Mouse (Mus musculus) intestine, embryonic 15.5 days (tissue): ENCODE measurements around the gene Nradd. TPM values are rescaled to one million over a fixed set of nuclear protein-coding genes. Genes with fewer than 3 reads are reported as not detected.

Source experiments
- ATAC-seq: fragments of 200-750 bp; cut with Nextera tagmentation; 2 replicates; pipeline ENCODE4 v1.8.0; 2017; ENCODE audit warnings: moderate TSS enrichment, moderate library complexity
- H3K27ac ChIP-seq: fragments of 300-500 bp; sonication (generic); 2 replicates; pipeline ENCODE4 v1.5.1; 2015; ENCODE audit warnings: mild to moderate bottlenecking, inconsistent platforms
- H3K27me3 ChIP-seq: fragments of 300-500 bp; sonication (generic); replicated peaks from 2 replicates; pipeline ENCODE4 v1.6.1; 2015; ENCODE audit warnings: inconsistent platforms
- H3K36me3 ChIP-seq: fragments of 300-500 bp; sonication (generic); 2 replicates; pipeline ENCODE4 v1.6.1; 2015; ENCODE audit warnings: inconsistent platforms
- H3K4me1 ChIP-seq: fragments of 300-500 bp; sonication (generic); replicated peaks from 2 replicates; pipeline ENCODE4 v1.6.1; 2015; ENCODE audit warnings: inconsistent platforms
- H3K4me2 ChIP-seq: fragments of 300-500 bp; sonication (generic); replicated peaks from 2 replicates; pipeline ENCODE4 v1.6.1; 2015; ENCODE audit warnings: mild to moderate bottlenecking, inconsistent platforms
- H3K4me3 ChIP-seq: fragments of 300-500 bp; sonication (generic); replicated peaks from 2 replicates; pipeline ENCODE4 v1.5.1; 2015; ENCODE audit warnings: inconsistent platforms
- H3K9ac ChIP-seq: fragments of 300-500 bp; sonication (generic); 2 replicates; pipeline ENCODE4 v1.6.1; 2015; ENCODE audit warnings: inconsistent platforms
- H3K9me3 ChIP-seq: fragments of 300-500 bp; sonication (generic); 2 replicates; pipeline ENCODE4 v1.6.1; 2016; ENCODE audit warnings: inconsistent platforms
- WGBS: fragments of 180-500 bp; shearing (Covaris S2); methylation state at CpG from one replicate; pipeline ENCODE4 v1.1.7; 2015; 5-methylcytosine and 5-hydroxymethylcytosine counted together
- polyA plus RNA-seq: library from polyadenylated mRNA; unstranded; fragments of >200 nt; fragmentation: Nextera tagmentation; extraction: Ambion mirVana; gene quantifications from 2 replicates; pipeline ENCODE4 v1.2.1, GENCODE M21; 2015

The Nradd gene
- polyA plus RNA-seq, 1 experiment from 2014 or later: 29.0 TPM

DNA sequence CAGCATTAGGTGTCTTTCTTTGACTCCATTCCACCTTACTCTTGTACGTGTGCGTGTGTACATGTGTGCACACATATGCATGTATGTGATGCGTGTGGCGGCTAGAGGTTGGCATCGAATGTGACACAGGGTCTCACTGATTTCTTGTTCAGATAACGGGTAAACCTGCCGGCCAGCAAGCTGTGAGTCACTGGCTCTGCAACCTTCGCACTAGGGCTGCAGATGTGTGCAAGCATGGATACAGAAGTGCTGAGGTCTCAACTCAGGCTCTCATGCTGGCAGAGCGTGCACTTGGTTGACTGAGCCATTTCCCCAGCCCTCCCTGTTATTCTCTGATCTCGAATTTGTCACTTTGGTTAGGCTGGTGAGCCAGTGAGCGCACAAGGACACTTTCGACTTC lies 35.3 kb upstream of the Nradd start:
- 87% methylated on average over 12 of the region's 12 CpGs for WGBS
- no peak overlapping the region for H3K4me2 ChIP-seq
- H3K4me3 ChIP-seq: no peak overlapping the region
- no peaks in the 10 kb centered on the region for H3K27me3 ChIP-seq
- no peaks in the 10 kb centered on the region for H3K36me3 ChIP-seq
- no peaks in the 10 kb centered on the region for H3K9me3 ChIP-seq
- peaks cover 20% of the 10 kb centered on the region for H3K4me1 ChIP-seq
- ATAC-seq: no peak
- H3K27ac ChIP-seq: no peak overlapping the region
- H3K9ac ChIP-seq: no peak overlapping the region

DNA sequence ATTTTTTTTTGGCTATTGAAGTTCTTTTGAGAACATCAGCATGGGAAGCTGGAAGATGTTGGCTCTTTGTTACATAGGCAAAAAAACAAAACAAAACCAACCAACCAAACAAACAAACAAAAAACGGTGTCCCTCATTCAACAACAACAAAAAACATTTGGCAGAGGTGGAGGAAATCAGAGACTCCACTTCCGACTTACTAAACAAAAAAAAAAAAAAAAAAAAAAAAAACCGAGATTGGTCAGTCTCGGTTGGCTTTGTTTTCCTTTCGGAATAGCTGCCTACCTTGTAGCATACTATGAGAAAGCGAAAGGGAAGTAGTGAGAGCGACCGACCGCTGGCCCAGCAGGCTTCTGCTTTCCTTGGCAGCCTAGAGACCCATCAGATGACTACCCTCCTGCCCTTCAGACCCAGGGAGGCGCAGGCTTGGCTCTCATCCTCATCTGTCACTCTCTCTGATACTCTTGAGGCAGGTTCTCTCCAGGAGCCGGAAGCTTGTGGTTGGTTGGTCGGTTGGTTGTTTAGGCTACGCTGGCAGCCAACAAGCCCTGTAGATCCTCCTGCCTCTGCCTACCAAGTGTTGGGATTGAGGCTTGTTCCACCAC lies 33.3 kb upstream of the Nradd start:
- Histone ChIP-seq H3K9me3 (no peaks in the 10 kb centered on the region), H3K27ac (no peak overlapping the region), H3K4me3 (peak overlapping the region; percentile 75), H3K4me1 (peaks cover 25% of the 10 kb centered on the region), H3K27me3 (peaks cover 10% of the 10 kb centered on the region), H3K4me2 (peak overlapping the region; percentile 73), H3K9ac (no peak overlapping the region), H3K36me3 (no peaks in the 10 kb centered on the region)
- ATAC-seq: no peak
- 69% methylated on average over 13 of the region's 13 CpGs for WGBS

DNA sequence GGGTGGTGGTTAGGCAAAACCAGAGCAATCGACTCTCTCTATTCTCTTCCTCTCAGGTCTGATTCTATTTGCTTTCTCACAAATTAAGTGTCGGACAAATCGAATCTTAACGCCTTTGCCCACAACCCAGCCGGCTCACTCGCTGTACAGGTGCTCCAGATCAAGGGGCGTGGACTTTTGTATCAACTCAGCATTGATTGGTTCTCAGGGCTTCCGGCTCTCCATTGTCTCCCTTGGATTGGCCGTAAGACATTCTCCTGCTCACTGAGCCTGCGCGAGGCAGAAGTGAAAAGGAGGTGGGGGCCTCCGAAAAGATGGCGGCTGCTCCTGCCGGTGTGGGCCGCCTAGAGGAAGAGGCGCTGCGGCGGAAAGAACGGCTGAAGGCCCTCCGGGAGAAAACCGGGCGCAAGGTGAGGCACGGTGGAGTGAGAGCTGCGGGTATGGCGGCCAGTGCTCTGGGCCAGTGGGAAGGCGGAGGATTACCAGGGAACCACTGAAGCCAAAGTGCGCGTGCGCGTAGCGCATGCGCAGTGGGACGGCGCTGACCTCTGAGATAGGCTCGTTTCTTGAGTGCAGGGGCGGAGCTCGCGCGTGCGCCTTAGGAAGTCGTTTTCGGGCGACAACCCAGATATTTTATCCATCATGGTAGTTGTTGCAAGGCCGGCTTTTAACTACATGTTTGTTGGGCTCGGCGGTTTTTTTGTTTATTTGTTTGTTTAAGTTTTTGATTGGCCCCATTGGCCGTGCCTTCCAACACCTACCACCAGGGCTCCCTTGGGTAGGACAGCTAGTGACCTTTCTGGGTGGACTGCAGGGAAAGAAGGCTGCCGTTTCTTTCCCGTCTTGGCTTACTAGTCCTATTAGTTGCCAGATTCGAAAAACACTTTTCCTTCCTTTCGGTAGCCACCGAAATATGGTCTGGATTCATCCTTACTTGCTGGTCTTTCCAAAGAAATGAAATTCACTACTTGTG lies 32.3 kb upstream of the Nradd start, which contains the start of gene Ccdc12:
Gene Ccdc12 (plus strand): TSS at position 255 of the 973 bp plus-strand sequence.
- under 1% methylated on average over 52 of the region's 52 CpGs for WGBS
- H3K9me3 ChIP-seq: no peaks in the 10 kb centered on the region
- peaks cover 21% of the 10 kb centered on the region for H3K4me1 ChIP-seq
- ATAC-seq: peak; percentile 88
- H3K4me2 ChIP-seq: peak within 1 kb of the TSS; percentile 73
- H3K27me3 ChIP-seq: peaks cover 20% of the 10 kb centered on the region
- H3K27ac ChIP-seq: peak within 1 kb of the TSS; percentile 91
- H3K36me3 ChIP-seq: no peaks in the 10 kb centered on the region
- peak within 1 kb of the TSS; percentile 75 for H3K4me3 ChIP-seq
- H3K9ac ChIP-seq: peak within 1 kb of the TSS; percentile 74

DNA sequence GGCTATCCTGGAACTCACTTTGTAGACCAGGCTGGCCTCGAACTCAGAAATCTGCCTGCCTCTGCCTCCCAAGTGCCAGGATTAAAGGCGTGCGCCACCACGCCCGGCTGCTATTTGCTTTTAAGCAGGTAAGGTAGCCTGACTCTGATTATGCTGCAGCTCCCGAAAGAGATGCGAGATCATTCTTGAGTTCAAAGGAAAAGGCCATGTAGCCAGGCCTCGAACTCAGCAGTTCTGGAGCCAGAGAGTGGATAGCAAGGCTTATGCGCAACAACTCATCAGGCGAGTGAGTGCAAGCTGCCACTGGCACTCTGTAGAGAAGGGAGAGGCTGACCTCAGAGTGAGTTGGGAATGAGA lies 31.4 kb upstream of the Nradd start:
- Histone ChIP-seq H3K27ac (peak overlapping the region; percentile 79), H3K9ac (no peak overlapping the region; the same call in none of the 2 replicates)

DNA sequence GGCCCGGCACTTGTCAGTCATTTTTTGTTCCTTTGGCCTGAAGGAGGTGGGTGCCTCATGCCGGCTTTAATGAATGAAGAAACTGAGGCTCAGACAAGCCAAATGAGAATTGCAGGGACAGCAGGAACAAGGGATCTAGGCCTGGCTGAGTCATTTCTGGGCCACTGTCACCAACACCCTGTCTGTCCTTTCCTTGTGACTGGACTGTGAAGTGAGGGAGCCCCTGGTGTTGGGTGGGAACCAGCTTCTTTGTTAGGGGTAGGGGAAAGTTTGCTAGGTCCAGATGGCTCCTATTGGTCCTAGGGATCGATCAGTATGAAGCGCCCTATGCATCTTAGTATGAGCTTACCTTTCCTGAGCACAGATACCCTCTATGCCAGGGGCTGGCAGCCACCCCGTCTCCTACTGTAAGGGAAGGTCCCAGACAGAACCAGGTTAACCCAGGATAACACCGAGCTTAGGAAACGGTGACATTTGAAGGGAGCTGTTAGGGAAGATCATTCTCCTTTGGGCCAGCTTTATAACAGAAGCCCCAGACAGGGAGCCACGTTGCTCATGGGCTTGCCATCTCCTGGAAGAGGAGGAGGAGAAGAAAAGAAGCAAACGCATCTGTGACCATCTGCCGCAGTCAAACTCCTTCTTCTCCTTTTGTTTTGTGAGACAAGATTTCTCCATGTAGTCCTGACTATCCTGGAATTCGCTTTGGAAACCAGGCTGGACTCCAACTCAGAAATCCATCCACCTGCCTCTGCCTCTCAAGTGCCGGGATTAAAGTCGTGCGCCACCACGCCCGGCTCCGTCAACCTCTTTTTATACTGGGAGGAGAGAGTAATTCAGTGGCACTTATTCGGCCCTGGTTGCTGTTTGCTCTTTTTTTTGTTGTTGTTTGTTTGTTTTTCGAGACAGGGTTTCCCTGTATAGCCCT lies 30.7 kb upstream of the Nradd start:
- WGBS: 76% methylated on average over 19 of the region's 19 CpGs
- H3K9me3 ChIP-seq: no peaks in the 10 kb centered on the region
- H3K9ac ChIP-seq: no peak overlapping the region
- no peak for ATAC-seq
- peak overlapping the region; percentile 94 for H3K4me2 ChIP-seq
- H3K4me3 ChIP-seq: 0 out of 2 replicates have a peak overlapping the region, but pooled peaks have one; percentile 66
- H3K36me3 ChIP-seq: no peaks in the 10 kb centered on the region
- H3K4me1 ChIP-seq: peaks cover 21% of the 10 kb centered on the region
- peak overlapping the region; percentile 74; the same call in 1 of the 2 replicates for H3K27ac ChIP-seq
- peaks cover 20% of the 10 kb centered on the region for H3K27me3 ChIP-seq

More for the DNA sequence above, 31.4 kb upstream of the Nradd start:
- no peak for ATAC-seq
- 79% methylated on average over 10 of the region's 10 CpGs for WGBS
- Histone ChIP-seq H3K36me3 (no peaks in the 10 kb centered on the region), H3K27me3 (peaks cover 20% of the 10 kb centered on the region), H3K4me2 (peak overlapping the region; percentile 73), H3K4me3 (peak overlapping the region; percentile 75), H3K4me1 (peaks cover 21% of the 10 kb centered on the region), H3K9me3 (no peaks in the 10 kb centered on the region)

DNA sequence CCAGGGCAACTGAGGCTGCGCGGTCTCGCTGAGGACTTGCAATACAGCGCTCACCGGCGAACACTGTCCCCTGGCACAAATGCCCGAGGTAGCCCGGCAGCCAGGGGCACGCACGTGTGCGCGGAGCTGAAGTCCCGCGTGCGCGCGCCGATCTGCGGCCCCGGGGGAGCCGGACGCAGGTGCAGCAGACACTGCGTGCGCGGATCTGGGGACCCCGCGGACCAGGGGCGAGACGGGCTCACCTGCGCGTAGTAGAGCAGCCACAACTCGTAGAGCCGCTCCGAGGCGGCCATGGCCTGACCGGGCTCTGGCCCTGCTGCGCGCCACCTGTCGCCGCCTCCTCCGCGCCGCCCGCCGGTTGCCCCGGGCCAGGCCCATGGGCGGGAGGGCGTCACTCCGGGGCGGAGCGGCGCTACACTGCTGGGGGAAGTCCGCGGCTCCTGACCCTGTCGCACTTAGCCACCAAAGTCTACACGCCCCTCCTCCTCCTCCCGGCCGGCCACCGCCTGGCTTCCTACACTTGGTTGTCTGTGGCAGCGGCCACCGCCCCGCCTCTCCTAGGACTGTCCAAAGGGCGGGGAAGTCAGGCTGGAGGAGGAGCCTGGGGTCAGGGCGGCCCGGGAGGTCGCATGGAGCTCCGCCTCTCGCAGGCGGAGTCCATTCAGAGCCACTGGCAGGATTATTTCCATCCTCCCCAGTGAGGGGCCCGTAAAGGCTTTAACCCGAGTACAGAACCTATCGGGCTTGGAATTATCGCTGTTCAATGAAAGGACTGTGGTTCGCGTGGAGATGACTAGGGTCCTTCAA lies 29.6 kb upstream of the Nradd start, which contains the start of gene Nbeal2:
Gene Nbeal2 (minus strand): TSS at position 507 of the 807 bp plus-strand sequence.
- peak within 1 kb of the TSS; percentile 94 for H3K4me2 ChIP-seq
- peak within 1 kb of the TSS; percentile 66 for H3K4me3 ChIP-seq
- peaks cover 21% of the 10 kb centered on the region for H3K4me1 ChIP-seq
- ATAC-seq: peak; percentile 89
- no peaks in the 10 kb centered on the region for H3K36me3 ChIP-seq
- no peaks in the 10 kb centered on the region for H3K9me3 ChIP-seq
- peaks cover 20% of the 10 kb centered on the region for H3K27me3 ChIP-seq
- peak within 1 kb of the TSS; percentile 63 for H3K9ac ChIP-seq
- H3K27ac ChIP-seq: peak within 1 kb of the TSS; percentile 74
- WGBS: under 1% methylated on average over 75 of the region's 75 CpGs

DNA sequence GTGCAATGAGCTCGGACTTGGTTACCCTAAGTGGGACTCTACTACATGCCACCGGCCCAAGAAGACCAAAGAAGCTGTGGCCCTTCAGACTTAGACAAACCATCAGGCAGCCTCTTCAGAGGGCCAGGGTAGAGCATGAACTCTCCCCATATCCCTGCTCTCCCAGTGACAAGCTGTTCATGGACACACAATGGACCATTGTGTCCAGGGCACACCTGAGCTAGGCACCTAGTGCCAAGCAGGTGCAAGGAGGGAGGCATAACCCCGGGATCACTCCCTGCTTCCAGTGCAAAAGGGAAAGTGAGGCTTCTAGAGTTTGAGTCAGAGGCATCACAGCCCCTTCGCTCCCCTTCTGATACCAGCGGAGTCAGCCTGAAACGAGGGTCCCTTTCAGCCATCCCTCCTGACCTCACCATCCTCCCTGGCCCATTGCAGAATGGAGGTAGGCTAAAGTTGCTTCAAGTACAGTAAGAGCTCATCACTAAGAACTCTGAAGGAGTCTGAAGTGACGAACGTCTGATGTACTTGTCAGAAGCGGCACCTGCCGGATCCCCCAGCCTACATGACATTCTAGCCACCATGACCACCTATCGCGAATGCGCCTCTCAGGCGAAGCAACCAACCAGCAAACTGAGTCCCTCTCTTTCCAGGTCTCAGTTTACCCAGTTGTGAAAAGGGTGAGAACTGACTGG lies 28.9 kb upstream of the Nradd start:
- H3K9me3 ChIP-seq: no peaks in the 10 kb centered on the region
- H3K27ac ChIP-seq: peak overlapping the region; percentile 7
- peaks cover 20% of the 10 kb centered on the region for H3K27me3 ChIP-seq
- H3K36me3 ChIP-seq: no peaks in the 10 kb centered on the region
- WGBS: 18% methylated on average over 14 of the region's 14 CpGs
- H3K4me3 ChIP-seq: peak overlapping the region; percentile 66
- no peak for ATAC-seq
- peaks cover 21% of the 10 kb centered on the region for H3K4me1 ChIP-seq
- H3K9ac ChIP-seq: peak overlapping the region; percentile 63
- H3K4me2 ChIP-seq: peak overlapping the region; percentile 94

DNA sequence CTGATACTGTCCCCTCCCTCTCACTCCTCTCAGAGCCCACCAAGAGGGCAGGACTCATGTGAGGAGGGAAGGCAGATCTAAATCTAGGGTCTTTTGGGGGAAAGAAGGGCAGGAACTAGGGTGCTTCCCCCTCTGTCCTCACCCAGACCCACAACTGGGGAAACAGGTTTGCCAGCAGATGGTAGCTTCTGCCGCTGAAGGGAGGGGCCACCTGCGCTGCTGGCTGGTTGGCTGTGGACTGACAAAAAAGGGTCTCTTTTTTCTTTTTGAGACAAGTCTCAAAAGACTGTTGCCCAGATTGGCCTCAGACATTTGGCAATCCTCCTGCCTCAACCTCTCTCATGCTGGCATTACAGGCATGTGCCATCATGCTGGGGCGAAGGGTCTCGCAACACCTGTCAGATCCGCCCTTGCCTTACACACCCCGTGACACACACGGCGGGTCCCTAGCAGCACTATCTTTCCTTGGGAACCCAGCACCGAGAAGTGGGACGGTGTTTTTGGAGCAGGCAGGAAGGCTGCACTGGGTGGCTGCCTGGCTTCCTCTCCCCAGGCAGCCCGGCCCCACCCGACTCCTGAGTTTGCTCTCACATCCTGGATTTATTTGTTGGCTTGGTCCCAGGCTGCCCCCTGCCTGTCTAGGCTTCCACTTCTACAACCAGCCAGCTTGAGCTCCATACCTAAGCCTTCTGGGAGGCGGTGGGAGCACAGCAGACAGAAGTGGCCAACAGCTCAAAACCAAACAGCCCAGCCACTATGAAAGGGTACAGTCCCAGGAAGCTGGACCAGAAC lies 27.9 kb upstream of the Nradd start:
- peak overlapping the region; percentile 66 for H3K4me3 ChIP-seq
- H3K27ac ChIP-seq: peak overlapping the region; percentile 32; the same call in 1 of the 2 replicates
- peaks cover 21% of the 10 kb centered on the region for H3K4me1 ChIP-seq
- ATAC-seq: peak; percentile 13; the same call in 1 of the 2 replicates
- H3K36me3 ChIP-seq: no peaks in the 10 kb centered on the region
- H3K9me3 ChIP-seq: no peaks in the 10 kb centered on the region
- WGBS: 14% methylated on average over 13 of the region's 13 CpGs
- H3K27me3 ChIP-seq: peaks cover 20% of the 10 kb centered on the region
- H3K4me2 ChIP-seq: peak overlapping the region; percentile 94
- peak overlapping the region; percentile 39; the same call in 1 of the 2 replicates for H3K9ac ChIP-seq

DNA sequence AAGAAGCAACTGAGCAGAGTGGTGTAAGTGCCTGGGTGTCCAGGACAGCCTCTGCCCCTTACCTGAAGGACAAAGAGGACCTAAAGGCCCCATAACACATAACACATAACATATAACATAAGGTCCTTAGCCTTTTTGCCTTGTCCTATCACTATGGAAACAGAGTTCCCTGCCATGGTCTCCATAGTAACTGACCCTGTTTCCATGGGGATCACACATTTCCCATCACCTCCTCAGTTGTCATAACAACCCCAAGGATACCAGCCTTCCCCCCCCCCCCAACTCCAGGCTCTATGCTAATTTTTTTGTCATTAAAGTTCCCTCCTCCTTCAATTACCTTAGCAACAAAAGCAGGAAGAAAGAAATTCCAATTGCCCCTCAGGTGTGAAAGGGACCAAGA lies 25.5 kb upstream of the Nradd start:
- no peaks in the 10 kb centered on the region for H3K36me3 ChIP-seq
- H3K9me3 ChIP-seq: no peaks in the 10 kb centered on the region
- no peak overlapping the region for H3K27ac ChIP-seq
- no peak overlapping the region for H3K4me2 ChIP-seq
- H3K9ac ChIP-seq: no peak overlapping the region
- H3K4me1 ChIP-seq: peaks cover 11% of the 10 kb centered on the region
- peaks cover 20% of the 10 kb centered on the region for H3K27me3 ChIP-seq
- ATAC-seq: no peak
- H3K4me3 ChIP-seq: no peak overlapping the region

DNA sequence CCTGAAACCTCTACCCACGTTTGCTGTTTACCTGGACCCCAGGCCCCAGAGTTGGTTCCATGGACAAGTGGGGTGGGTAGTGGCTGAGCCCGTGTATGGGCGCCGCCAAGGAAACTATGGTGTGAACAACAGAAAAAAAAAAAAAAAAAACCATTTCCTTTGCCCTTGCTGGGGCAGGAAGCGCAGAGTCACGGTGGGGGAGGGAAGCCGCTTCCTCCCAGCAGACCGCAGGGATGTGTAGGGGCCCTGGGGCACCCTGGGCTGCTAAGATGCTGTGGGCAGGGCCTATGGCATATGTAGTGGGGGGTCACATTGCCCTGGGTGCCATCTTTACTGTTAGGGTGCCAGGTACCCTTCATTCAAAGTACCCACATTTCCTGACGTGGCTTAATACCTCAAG lies 21.0 kb upstream of the Nradd start:
- Histone ChIP-seq H3K9me3 (no peaks in the 10 kb centered on the region), H3K27me3 (no peaks in the 10 kb centered on the region), H3K4me1 (no peaks in the 10 kb centered on the region), H3K4me2 (no peak overlapping the region), H3K4me3 (no peak overlapping the region), H3K27ac (no peak overlapping the region), H3K9ac (no peak overlapping the region), H3K36me3 (no peaks in the 10 kb centered on the region)
- no peak for ATAC-seq
- 75% methylated on average over 9 of the region's 9 CpGs for WGBS
